Mouse (Mus musculus) bone marrow macrophage, adult 2 months (primary cell): Measurements from ENCODE around the gene 1700025B11Rik.

Source experiments
- CTCF ChIP-seq: IDR thresholded peaks from 2 replicates; pipeline ENCODE4 v1.5.1; 2012; ENCODE audit warnings: low read depth, mild to moderate bottlenecking, low read length, moderate library complexity
- POLR2A ChIP-seq: IDR thresholded peaks from 2 replicates; pipeline ENCODE4 v1.6.1; 2012; ENCODE audit warnings: mild to moderate bottlenecking, low read depth, low read length, borderline replicate concordance

DNA sequence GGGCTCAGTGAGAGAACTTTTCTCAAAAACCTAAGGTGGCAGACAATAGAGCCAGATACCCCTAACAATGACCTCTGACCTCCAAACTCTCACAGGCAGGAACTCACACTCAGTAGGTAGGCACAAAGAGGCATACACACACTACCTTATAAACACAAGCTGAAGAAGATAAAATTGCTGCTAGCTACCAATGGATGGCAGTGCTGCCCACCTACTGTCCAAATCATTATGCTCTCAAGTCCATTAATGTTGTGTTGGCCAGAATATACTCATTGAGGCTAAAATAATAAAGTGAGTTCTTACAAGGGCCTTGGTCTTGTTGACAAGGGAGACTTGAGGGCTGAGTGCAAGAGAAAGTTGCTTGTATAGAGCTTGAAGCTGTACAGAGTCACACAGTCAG lies 1.5 kb upstream of the 1700025B11Rik start:
- TF ChIP-seq CTCF (no peak), POLR2A (no peak)
